Mouse (Mus musculus) frontal cortex, postnatal 10 days (tissue): Measurements from ENCODE around the gene Wdr35.
"Not testable (repeated sequence)": the region's sequence is repeated elsewhere in the genome, so short reads cannot be mapped to it uniquely, and the experiment has no call there.

ENCODE experiments used
- DNase-seq, 2 experiments: peaks; one replicate each; pipeline ENCODE4 v3.0.0; 2022; ENCODE audit warnings: low spot score in 2 of 2, mixed read lengths in 1 of 2

Wdr35 gene

GRCm38 (mm10) chr12:9007146-9007545 is 33.5 kb downstream of the Wdr35 start:
- no peak for DNase-seq

DNA sequence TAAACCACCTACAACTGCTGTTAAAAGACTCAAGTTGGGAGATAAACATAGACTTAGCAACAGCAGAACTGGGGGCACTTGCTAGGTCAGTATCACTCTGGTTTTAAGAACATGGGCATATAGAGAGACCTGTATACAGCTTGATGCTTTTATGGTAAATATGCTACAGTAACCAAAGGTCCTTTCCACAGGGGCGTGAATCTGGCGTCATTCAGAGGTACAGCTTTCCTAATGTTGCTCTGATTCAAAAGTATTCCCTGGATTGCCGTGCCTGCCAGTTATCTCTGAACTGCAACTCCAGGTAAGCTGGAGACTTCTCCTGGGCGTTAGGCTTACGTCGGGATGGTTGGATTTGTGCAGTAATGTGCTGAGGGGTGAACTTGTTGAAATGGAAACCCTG is 34.1 kb downstream of the Wdr35 start:
- no peak for DNase-seq

DNA sequence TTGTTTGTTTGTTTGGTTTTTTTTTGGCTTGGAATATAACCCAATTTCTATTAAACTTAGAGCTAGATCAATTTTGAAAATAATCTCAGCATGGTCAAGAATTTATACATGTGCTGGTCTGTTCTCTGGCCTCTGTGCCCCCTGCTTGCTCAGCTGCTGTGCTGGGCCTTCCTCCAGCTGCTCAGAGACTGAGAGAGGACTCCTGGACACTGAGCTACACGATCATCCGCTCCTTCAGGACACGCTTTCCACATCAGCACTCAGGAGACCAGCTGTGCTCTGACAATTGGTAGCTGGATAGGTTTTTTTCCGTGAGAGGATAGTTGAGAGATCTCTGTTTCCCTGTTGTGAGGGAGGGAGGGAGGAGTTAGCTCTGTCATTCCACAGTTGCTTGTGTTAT is 36.6 kb downstream of the Wdr35 start:
- no peak for DNase-seq

- DNase-seq, result no peak
These were observed 42.7 kb downstream of the Wdr35 start for GRCm38 (mm10) chr12:9016376-9016775.

- DNase-seq, result no peak
These were observed 46.7 kb downstream of the Wdr35 start for GRCm38 (mm10) chr12:9020431-9020830.

GRCm38 (mm10) chr12:9020986-9021385 is 47.3 kb downstream of the Wdr35 start:
- no peak for DNase-seq

DNA sequence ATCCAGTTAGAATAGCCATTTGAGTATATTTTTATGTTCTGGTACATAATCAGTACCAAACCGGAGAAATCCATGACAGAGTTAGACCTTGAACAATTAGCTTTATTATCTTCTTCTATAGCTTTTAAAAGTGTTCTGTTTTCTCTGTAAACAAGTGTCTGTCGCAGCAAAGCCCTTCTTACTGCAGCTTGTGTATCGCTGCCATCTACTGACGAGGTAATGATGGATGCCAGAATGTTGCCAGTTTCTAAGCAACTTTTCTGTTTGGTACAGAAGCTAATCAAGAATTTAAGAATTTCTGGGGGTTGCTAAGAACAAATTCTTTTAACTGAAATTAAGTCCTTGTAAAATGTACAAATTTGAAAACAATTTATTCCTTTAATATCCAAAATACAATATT is 49.3 kb downstream of the Wdr35 start:
- DNase-seq, result no peak

DNA sequence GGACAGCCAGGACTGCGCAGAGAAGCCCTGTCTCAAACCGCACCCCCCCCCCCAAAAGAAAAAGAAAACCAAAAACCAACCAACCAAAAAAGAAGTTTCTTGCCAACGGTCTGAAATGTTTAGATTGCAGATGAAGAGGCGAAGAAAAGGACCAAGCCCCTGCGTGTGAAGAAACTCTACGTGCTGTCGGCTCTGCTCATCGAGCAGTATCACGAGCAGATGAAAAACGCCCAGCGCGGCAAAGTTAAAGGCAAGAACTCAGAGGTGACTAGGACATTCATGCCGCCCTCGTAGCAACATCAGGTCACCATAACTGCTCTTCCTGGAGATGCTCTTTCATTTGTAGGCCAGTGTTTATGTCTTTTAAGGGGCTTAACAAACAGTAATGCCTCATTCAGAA is 50.4 kb downstream of the Wdr35 start:
- DNase-seq, result no peak

GRCm38 (mm10) chr12:9024736-9025135 is 51.0 kb downstream of the Wdr35 start:
- no peak for DNase-seq

DNA sequence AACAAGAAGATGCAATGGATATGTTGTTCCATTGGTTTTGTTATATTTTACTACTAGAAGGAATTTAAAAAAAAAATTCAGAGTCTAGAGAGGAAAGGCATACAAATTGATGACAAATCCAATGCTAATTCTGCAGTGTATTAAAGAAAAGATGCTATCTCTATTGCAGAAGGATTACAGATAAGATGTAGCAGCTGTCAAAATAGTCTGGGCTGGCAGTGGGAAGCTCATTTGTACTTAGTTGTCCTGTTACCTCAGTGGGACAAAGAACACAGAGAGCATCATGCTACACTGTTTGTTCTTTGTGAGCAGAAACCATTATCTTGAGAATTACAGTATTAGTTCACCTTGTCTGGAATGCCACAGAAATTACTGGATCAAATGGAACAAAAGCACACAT is 53.2 kb downstream of the Wdr35 start:
- DNase-seq, result no peak

GRCm38 (mm10) chr12:9028816-9029215 is 55.1 kb downstream of the Wdr35 start:
- DNase-seq, result not testable (repeated sequence)

- no peak for DNase-seq
These were observed 55.8 kb downstream of the Wdr35 start for GRCm38 (mm10) chr12:9029506-9029887.

DNA sequence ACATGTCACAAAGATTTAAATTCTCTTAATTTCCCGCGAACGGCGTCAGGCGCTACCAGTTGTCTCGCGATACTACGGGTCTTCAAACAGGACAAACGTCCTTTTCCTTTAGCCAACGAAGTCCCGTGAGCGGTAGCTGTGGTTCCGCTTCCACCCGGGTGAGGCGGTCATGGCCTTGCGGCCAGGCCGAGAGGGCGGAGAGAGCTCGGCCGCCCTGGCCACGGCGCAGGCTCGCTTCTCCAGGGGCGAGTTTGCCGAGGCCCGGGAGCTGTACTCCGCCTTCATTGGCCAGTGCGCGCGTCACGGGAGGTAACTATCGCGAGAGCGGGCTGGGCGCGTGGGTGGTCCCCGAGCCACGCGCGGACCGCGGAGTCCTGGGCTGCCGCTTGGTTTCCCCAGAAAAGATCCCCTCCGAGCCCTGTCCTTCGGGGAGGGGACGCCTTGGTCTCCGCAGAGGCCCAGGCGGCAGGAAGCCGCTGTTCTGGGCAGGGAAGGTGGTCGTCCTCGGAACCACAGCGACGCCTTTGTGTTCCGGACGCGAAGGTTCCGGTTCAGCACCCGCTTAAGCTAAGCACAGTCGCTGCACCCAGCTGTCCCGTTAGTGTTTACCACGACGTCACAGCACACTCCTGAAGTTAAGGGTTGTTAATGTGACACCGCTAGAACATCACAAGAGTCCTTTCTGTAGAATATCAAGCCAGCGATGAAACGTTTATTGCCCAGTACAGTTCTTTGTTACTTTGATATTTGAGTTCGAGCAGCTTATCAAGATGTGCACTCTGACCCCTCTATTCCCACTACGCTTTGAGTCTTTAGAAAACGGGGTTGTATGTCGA is 56.4 kb downstream of the Wdr35 start, which contains the start of gene Ttc32:
Gene Ttc32, plus strand, starts transcription at position 110 of the 836 bp plus-strand sequence.
- DNase-seq, result peak; percentile 91 to 95

DNA sequence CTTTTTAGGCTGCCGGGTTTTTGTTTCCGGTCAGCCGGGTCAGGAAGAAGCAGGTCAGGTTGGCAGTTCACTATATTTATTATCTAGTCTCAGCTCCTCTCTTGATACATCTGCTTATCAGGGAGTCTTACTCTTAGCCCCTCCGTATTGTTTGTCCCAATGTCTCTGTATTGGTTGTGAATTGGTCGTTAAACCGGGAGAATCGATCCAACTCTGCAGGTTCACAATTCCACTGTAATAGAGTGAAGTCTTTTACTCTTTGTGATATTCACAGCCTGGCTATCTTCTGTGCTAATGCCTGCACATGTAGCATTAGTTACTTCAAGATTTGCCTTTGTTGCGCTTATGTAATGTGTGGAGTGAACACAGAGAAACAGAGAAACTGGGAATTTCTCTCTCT is 57.5 kb downstream of the Wdr35 start:
- no peak for DNase-seq

- no peak for DNase-seq
These were observed 59.4 kb downstream of the Wdr35 start for GRCm38 (mm10) chr12:9033140-9033539.

DNA sequence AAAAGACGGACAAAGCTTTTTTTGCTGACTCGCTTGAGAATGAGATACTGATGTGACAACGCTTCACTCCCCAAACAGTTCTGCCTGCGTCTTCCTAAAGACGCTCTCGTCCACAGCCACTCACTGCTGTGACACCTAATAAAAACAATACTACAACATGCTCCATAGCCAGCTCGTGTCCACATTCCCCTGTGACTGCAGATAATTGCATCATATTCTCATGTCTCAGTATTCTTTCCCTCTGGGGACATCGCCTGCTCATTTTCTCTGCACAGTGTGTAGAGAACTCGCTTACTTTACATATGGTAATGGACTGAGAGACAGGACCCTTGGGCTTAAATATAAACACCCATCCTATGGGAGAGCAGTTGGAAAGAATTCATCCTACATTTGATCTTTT is 62.7 kb downstream of the Wdr35 start:
- no peak for DNase-seq

DNA sequence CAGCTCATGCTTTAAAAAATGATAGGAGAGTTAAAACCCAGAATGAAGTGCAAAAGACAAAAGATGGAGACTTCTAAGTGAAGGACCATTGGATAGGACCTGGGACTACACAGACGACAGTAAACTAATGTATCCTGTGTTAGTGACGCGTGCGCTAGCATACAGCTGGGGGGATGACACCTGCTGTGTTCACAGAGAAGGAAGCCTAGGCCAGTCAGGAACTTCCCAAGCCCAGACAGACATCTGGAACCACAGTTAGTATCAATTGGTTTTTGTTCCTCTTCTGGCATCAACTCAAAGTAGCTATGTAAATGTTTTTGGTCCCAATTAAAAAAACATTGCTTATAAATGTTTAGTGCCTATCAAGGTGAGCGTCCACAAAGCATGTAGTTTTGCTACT is 66.5 kb downstream of the Wdr35 start:
- DNase-seq, result no peak

GRCm38 (mm10) chr12:9040686-9041085 is 67.0 kb downstream of the Wdr35 start:
- no peak for DNase-seq

- DNase-seq, result no peak
These were observed 68.6 kb downstream of the Wdr35 start for GRCm38 (mm10) chr12:9042316-9042715.

DNA sequence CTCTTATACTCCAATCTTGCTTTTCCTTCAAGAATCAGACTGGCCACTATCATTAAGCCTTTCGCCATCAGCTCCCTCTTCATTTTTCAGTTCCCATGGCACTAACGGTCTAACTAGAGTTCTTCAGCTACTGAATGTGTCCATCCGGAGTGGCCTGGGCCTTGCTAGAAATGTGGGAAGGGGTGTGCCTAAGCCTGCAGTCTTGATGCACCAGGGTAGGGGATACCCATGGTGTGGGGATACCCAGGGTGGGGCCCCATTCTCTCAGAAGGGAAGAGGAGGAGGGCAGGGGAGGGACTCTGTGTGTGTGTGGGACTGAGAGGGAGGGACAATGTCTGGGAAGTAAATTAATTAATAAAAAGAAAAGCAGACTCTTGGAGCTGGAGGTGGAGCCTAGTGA is 69.1 kb downstream of the Wdr35 start:
- no peak for DNase-seq

GRCm38 (mm10) chr12:9044666-9045065 is 71.0 kb downstream of the Wdr35 start:
- DNase-seq, result no peak

DNA sequence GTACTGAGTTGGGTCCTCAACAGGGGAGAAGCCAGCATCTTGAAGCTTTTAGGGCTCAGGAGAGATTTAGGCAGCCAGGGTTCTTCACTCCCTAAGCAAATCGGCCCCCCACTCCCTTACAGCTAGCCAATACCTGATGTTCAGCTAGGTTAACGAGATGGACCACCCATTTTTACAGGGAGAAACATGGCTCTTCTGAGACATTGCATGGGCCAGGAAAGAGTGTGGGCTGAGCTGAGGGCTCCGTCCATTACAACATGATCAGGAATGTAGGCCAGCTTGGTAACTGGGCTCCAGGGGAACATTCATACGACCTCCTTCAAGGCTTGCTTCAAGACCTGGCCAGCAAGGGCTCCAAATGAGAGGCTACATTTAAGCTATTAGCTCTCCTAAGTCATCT is 73.0 kb downstream of the Wdr35 start:
- no peak for DNase-seq

DNA sequence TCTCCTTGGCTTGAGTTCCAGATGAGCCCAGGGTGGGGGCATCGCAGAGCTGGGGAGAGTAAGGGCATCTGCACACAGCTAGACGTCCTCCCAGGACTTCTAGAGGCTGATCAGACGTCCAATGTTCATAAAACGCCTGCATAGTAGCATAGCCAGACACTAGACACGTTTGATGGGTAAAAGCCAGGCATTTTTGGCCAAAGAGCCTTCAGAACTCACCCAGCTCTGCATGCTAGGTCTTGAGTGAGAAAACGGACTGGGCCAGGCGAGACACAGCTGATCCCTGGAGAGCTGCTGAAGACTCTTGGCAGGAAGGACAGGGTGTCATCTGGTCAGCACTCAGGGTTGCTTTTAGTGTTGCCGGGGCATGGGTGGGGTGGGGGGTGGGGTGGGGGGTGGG is 74.4 kb downstream of the Wdr35 start:
- DNase-seq, result no peak

DNA sequence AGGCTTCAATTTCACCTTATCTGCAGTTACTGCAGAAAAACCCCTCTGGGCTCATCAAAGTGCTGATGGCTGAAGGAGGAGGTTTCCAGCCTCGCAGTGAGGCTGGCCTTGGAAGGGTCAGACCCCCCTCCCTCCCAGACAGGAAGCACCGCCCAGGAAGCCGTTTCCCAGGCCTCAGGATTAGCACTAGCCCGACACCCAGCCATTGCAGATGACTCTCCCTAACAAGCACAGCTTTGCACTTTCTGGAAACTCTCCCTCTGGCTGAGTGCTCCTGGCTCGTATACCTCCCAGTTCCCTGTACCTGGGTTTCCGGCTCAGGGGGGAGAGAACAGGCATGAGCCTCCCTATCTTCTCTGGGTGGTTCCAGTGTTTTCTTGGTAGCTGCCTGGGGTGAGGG is 77.1 kb downstream of the Wdr35 start:
- DNase-seq, result no peak
